Mouse (Mus musculus): ENCODE results near the gene Rps3. TPM values are rescaled to one million over a fixed set of nuclear protein-coding genes. Genes with fewer than 3 reads are reported as not detected.

Gene Rps3
- 204 and 532 TPM in 2 replicates for polyA plus RNA-seq (2012; rRNA removed; ENCODE audit: low replicate concordance)

GRCm38 (mm10) chr7:99483271-99483923 lies at the start of gene Rps3:
Gene Rps3, minus strand, starts transcription at chr7:99483738.

GRCm38 (mm10) chr7:99465811-99466210 lies 17.7 kb downstream of the Rps3 start, which contains the start of gene Klhl35:
Gene Klhl35, plus strand, starts transcription at chr7:99466004.

Other genes starting within 250 kb of the Rps3 start
- 29.5 and 87.7 TPM in 2 replicates for gene Mogat2, start 245.1 kb downstream of the Rps3 start, polyA plus RNA-seq (2012; rRNA removed; ENCODE audit: low replicate concordance)
- gene Map6, start 216.3 kb downstream of the Rps3 start, polyA plus RNA-seq (2012; rRNA removed; ENCODE audit: low replicate concordance) = 15.9 and 26.0 TPM in 2 replicates
- 979 and 1,229 TPM in 2 replicates for gene Serpinh1, start 130.5 kb downstream of the Rps3 start, polyA plus RNA-seq (2012; rRNA removed; ENCODE audit: low replicate concordance)
- gene Gdpd5, start 102.3 kb downstream of the Rps3 start, polyA plus RNA-seq (2012; rRNA removed; ENCODE audit: low replicate concordance) = 23.6 and 29.6 TPM in 2 replicates
- 0.93 and 0.99 TPM in 2 replicates for gene Klhl35, start 17.7 kb downstream of the Rps3 start, polyA plus RNA-seq (2012; rRNA removed; ENCODE audit: low replicate concordance)
- 56.5 and 85.9 TPM in 2 replicates for gene Arrb1, start 51.7 kb upstream of the Rps3 start, polyA plus RNA-seq (2012; rRNA removed; ENCODE audit: low replicate concordance)
- gene Tpbgl, start 143.4 kb upstream of the Rps3 start, polyA plus RNA-seq (2012; rRNA removed; ENCODE audit: low replicate concordance) = 6.1 and 10.3 TPM in 2 replicates
- 32.4 and 54.0 TPM in 2 replicates for gene Slco2b1, start 227.6 kb upstream of the Rps3 start, polyA plus RNA-seq (2012; rRNA removed; ENCODE audit: low replicate concordance)
- 0.76 TPM in 1 of 2 replicates, not detected in the other for gene Olfr520, start 246.5 kb upstream of the Rps3 start, polyA plus RNA-seq (2012; rRNA removed; ENCODE audit: low replicate concordance)

All from subcutaneous adipose tissue, adult 2 months (tissue).